Mouse (Mus musculus): ENCODE measurements around the gene Zfp644. TPM values are rescaled to one million over a fixed set of nuclear protein-coding genes. Genes with fewer than 3 reads are reported as not detected.

Zfp644 gene
- 86.3 and 96.1 TPM in 2 replicates for polyA plus RNA-seq (2015; fragmentation: Nextera tagmentation; extraction: Ambion mirVana)

DNA sequence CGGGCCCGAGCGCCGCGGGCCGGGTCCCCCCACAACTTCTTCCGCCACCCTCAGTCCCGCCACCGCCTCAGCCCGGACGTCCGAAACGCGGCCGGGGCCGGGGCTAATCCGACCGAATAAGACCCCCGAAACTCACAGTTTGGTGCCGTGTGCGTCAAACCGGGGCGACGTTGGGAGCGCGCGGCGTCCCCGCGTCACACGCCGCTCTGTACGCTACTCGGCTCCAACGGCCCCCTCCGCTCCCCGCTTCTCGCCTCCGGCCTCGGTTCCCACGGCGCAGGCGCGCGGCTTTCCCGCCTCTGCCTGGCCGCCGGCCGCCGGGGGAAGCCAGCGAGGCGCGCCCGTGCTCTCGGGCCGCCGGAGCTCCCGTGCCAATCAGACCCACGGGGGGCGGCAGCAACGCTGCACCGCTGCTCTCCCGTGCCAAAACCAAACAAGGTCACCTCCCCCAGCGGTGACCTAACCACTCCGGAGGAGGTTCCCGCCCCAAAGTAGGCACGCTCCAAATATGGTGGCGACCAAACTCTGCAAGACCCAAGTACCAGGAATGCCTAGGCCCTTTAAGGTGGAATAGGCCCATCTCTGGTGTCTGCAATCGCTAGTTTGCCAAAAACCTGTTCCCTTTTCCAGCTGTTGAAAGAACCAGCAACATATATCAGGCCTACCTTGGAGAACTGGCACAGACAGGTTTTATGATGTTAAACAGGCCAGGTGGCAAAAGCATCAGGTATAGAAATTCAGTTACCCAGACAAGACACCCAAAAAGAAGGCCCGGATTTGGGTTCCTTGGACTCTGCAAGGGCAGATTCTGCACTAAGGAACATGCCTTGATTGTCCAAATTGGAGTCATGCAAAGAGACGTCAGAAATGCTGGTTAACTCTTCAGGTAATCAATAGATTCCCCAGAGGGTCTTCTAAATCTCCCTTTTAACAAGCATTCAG is at the start of gene Zfp644:
Zfp644 (minus strand) TSS at position 892 of the 942 bp plus-strand sequence.
- no peaks in the 10 kb centered on the region for H3K9me3 ChIP-seq
- H3K36me3 ChIP-seq = peaks cover 5% of the 10 kb centered on the region; the same call in 1 of the 2 replicates
- 1% methylated on average over 68 of the region's 71 CpGs for WGBS

GRCm38 (mm10) chr5:106739716-106740115 is 42.6 kb upstream of the Zfp644 start:
- H3K27me3 ChIP-seq = no peaks in the 10 kb centered on the region
- ATAC-seq (ENCODE audit: insufficient number of reproducible peaks, insufficient read depth, low FRiP score, low TSS enrichment, low read depth) = no peak
- 29% methylated on average over 6 of the region's 6 CpGs for WGBS
- H3K9me3 ChIP-seq = no peaks in the 10 kb centered on the region
- H3K4me3 ChIP-seq = no peak overlapping the region
- no peak overlapping the region for H3K27ac ChIP-seq
- no peak overlapping the region for H3K9ac ChIP-seq
- H3K4me1 ChIP-seq = no peaks in the 10 kb centered on the region
- H3K36me3 ChIP-seq = no peaks in the 10 kb centered on the region
- no peak overlapping the region for H3K4me2 ChIP-seq

More for the DNA sequence above, at the start of gene Zfp644:
- ATAC-seq (ENCODE audit: insufficient number of reproducible peaks, insufficient read depth, low FRiP score, low TSS enrichment, low read depth) = peak; percentile 91
- peaks cover 20% of the 10 kb centered on the region; the same call in 1 of the 2 replicates for H3K4me1 ChIP-seq
- peak within 1 kb of the TSS; percentile 100 for H3K27ac ChIP-seq
- H3K4me2 ChIP-seq = peak within 1 kb of the TSS; percentile 74
- H3K9ac ChIP-seq = peak within 1 kb of the TSS; percentile 97
- peak within 1 kb of the TSS; percentile 84 for H3K4me3 ChIP-seq
- H3K27me3 ChIP-seq = no peaks in the 10 kb centered on the region

- Histone ChIP-seq H3K27me3 (no peaks in the 10 kb centered on the region), H3K9ac (no peak overlapping the region), H3K4me2 (no peak overlapping the region), H3K9me3 (no peaks in the 10 kb centered on the region), H3K4me1 (no peaks in the 10 kb centered on the region), H3K27ac (no peak overlapping the region), H3K4me3 (no peak overlapping the region), H3K36me3 (no peaks in the 10 kb centered on the region)
- 91% methylated on average over 3 of the region's 3 CpGs for WGBS
- ATAC-seq (ENCODE audit: insufficient number of reproducible peaks, insufficient read depth, low FRiP score, low TSS enrichment, low read depth) = no peak
These were observed 26.4 kb upstream of the Zfp644 start for GRCm38 (mm10) chr5:106723487-106723886.

GRCm38 (mm10) chr5:106722771-106723170 is 25.7 kb upstream of the Zfp644 start:
- no peak overlapping the region for H3K27ac ChIP-seq
- H3K36me3 ChIP-seq = no peaks in the 10 kb centered on the region
- 78% methylated on average over 5 of the region's 5 CpGs for WGBS
- no peaks in the 10 kb centered on the region for H3K4me1 ChIP-seq
- H3K4me3 ChIP-seq = no peak overlapping the region
- ATAC-seq (ENCODE audit: insufficient number of reproducible peaks, insufficient read depth, low FRiP score, low TSS enrichment, low read depth) = no peak
- H3K27me3 ChIP-seq = no peaks in the 10 kb centered on the region
- H3K4me2 ChIP-seq = no peak overlapping the region
- H3K9ac ChIP-seq = no peak overlapping the region
- H3K9me3 ChIP-seq = no peaks in the 10 kb centered on the region

- H3K4me1 ChIP-seq = peaks cover 29% of the 10 kb centered on the region
- no peaks in the 10 kb centered on the region for H3K9me3 ChIP-seq
- no peak overlapping the region for H3K4me3 ChIP-seq
- no peaks in the 10 kb centered on the region for H3K27me3 ChIP-seq
- peak overlapping the region; percentile 80 for H3K27ac ChIP-seq
- peak; percentile 48; the same call in 1 of the 2 replicates for ATAC-seq (ENCODE audit: insufficient number of reproducible peaks, insufficient read depth, low FRiP score, low TSS enrichment, low read depth)
- no peak overlapping the region for H3K4me2 ChIP-seq
- H3K36me3 ChIP-seq = no peaks in the 10 kb centered on the region
- WGBS = 22% methylated on average over 3 of the region's 3 CpGs
- H3K9ac ChIP-seq = no peak overlapping the region
These were observed 14.8 kb upstream of the Zfp644 start for GRCm38 (mm10) chr5:106711870-106712277.

DNA sequence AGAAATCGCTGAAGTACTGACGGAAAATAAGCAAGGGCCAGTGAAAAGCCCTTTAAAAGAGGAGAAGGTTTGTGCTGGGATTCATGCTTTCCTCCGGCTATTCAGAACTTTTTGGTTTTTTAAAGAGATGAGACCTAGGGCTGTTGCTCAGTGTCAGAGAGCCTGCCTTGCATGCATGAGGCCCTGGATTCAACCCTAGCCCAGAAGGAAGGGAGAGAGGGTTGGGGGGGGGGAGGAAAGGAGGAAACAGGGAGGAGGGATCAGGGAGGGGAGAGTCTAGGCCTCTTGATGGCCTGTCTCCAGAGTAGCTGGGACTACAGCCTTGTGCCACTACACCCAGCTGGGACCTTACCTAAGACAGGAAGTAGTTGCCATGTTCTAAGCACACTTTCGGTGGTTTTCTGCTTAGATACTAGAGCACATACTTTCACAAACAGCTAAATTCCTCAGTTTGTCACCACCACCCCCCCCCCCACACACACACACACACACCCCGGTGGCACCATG is 14.2 kb upstream of the Zfp644 start:
- Histone ChIP-seq H3K4me2 (no peak overlapping the region), H3K9ac (no peak overlapping the region), H3K36me3 (no peaks in the 10 kb centered on the region), H3K4me1 (peaks cover 28% of the 10 kb centered on the region), H3K4me3 (no peak overlapping the region), H3K27me3 (no peaks in the 10 kb centered on the region), H3K9me3 (no peaks in the 10 kb centered on the region), H3K27ac (peak overlapping the region; percentile 80)
- ATAC-seq (ENCODE audit: insufficient number of reproducible peaks, insufficient read depth, low FRiP score, low TSS enrichment, low read depth) = no peak
- WGBS = 78% methylated on average over 5 of the region's 5 CpGs

GRCm38 (mm10) chr5:106710611-106711010 is 13.5 kb upstream of the Zfp644 start:
- Histone ChIP-seq H3K4me2 (no peak overlapping the region), H3K27me3 (no peaks in the 10 kb centered on the region), H3K27ac (no peak overlapping the region), H3K9me3 (no peaks in the 10 kb centered on the region), H3K4me1 (peaks cover 28% of the 10 kb centered on the region), H3K9ac (no peak overlapping the region), H3K36me3 (no peaks in the 10 kb centered on the region), H3K4me3 (no peak overlapping the region)
- WGBS = 76% methylated on average over 12 of the region's 12 CpGs
- ATAC-seq (ENCODE audit: insufficient number of reproducible peaks, insufficient read depth, low FRiP score, low TSS enrichment, low read depth) = no peak

- Histone ChIP-seq H3K4me2 (no peak overlapping the region), H3K36me3 (no peaks in the 10 kb centered on the region), H3K9me3 (no peaks in the 10 kb centered on the region), H3K27ac (no peak overlapping the region), H3K27me3 (no peaks in the 10 kb centered on the region), H3K4me1 (peaks cover 28% of the 10 kb centered on the region), H3K4me3 (no peak overlapping the region), H3K9ac (no peak overlapping the region)
- ATAC-seq (ENCODE audit: insufficient number of reproducible peaks, insufficient read depth, low FRiP score, low TSS enrichment, low read depth) = no peak
- WGBS = 27% methylated on average over 2 of the region's 2 CpGs
These were observed 13.0 kb upstream of the Zfp644 start for GRCm38 (mm10) chr5:106710085-106710409.

GRCm38 (mm10) chr5:106709388-106710084 is 12.4 kb upstream of the Zfp644 start:
- H3K4me2 ChIP-seq = no peak overlapping the region
- no peaks in the 10 kb centered on the region for H3K36me3 ChIP-seq
- H3K4me1 ChIP-seq = peaks cover 28% of the 10 kb centered on the region
- H3K9me3 ChIP-seq = no peaks in the 10 kb centered on the region
- WGBS = 36% methylated on average over 11 of the region's 11 CpGs
- H3K27me3 ChIP-seq = no peaks in the 10 kb centered on the region
- H3K9ac ChIP-seq = no peak overlapping the region
- no peak overlapping the region for H3K4me3 ChIP-seq
- no peak overlapping the region for H3K27ac ChIP-seq
- ATAC-seq (ENCODE audit: insufficient number of reproducible peaks, insufficient read depth, low FRiP score, low TSS enrichment, low read depth) = no peak

DNA sequence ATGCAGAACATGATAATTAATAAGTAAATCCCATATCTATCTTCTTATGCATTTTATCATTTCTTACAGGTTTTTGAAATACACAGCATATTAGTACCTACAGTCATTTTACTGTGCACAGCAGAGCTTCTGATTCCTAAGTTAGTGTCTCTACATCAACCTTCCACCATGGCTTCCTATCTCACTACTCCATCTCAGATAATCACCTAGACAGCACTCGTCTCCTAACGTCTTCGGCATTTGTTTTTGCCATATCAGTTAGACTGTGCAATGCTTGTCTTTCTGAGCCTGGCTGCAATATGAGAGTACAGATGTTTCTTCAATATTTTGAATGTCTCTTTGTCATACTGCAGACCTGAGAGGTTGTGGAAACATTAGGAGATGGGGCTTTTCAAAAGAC is 9.3 kb upstream of the Zfp644 start:
- Histone ChIP-seq H3K4me1 (peaks cover 18% of the 10 kb centered on the region), H3K4me3 (no peak overlapping the region), H3K27ac (no peak overlapping the region), H3K27me3 (no peaks in the 10 kb centered on the region), H3K4me2 (no peak overlapping the region), H3K9ac (no peak overlapping the region), H3K36me3 (no peaks in the 10 kb centered on the region), H3K9me3 (peaks cover 4% of the 10 kb centered on the region; the same call in 1 of the 2 replicates)
- ATAC-seq (ENCODE audit: insufficient number of reproducible peaks, insufficient read depth, low FRiP score, low TSS enrichment, low read depth) = no peak
- 85% methylated on average over 3 of the region's 3 CpGs for WGBS

DNA sequence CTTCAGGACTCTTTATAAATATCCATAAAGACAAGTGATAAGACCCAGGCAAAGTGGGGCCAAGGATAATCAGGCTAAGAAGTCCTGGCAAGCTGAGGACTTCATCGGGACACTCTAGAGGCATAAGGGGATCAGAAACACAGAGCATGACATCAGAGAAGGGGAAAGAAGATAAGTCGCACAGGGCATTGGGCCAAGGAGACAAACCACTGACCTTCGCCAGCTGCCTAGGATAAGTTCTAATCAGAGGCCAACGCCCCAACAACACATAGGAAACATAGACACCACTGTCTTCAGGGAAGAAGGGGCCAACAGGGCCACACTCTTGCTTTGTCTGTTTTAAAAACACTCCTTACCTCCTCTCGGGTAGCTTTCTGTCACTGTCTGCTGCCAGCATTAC is 8.1 kb upstream of the Zfp644 start:
- Histone ChIP-seq H3K27ac (no peak overlapping the region), H3K36me3 (no peaks in the 10 kb centered on the region), H3K4me3 (no peak overlapping the region), H3K4me2 (no peak overlapping the region), H3K9me3 (peaks cover 4% of the 10 kb centered on the region; the same call in 1 of the 2 replicates), H3K9ac (no peak overlapping the region), H3K4me1 (peaks cover 8% of the 10 kb centered on the region), H3K27me3 (no peaks in the 10 kb centered on the region)
- ATAC-seq (ENCODE audit: insufficient number of reproducible peaks, insufficient read depth, low FRiP score, low TSS enrichment, low read depth) = no peak
- WGBS = 80% methylated on average over 5 of the region's 5 CpGs
